Mouse (Mus musculus) spleen, postnatal 10 days (tissue): ENCODE results near the gene Hecw1.
"Not testable (repeated sequence)": the region's sequence is repeated elsewhere in the genome, so short reads cannot be mapped to it uniquely, and the experiment has no call there.

ENCODE experiments used
- DNase-seq, 2 experiments: peaks; one replicate each; pipeline ENCODE4 v3.0.0; 2021 to 2022; ENCODE audit warnings: low spot score in 2 of 2

The Hecw1 gene

DNA sequence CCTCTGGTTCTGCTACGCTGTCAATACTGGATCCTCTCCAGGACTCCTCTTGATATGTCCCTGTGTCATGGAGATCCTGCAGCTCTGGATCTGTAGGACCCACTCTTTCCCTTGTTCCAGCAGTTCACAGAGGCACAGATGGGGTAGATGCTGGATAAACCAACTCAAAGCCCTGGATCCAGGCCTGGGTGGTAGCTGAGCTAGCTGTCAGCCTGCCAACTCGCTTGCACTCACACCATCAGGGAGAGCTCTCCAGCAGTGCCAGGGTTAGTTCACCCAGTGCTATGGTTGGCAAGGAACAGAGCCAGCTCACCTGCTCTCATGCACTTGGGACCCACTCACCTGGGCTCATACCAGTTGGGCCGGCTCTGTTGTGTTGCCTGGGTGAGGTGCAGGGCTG, 157.5 kb downstream of the Hecw1 start:
- DNase-seq: no peak

GRCm38 (mm10) chr13:14327252-14327651, 195.8 kb downstream of the Hecw1 start:
- DNase-seq: no peak

GRCm38 (mm10) chr13:14306617-14307016, 216.4 kb downstream of the Hecw1 start:
- no peak for DNase-seq

GRCm38 (mm10) chr13:14304103-14304502, 218.9 kb downstream of the Hecw1 start:
- DNase-seq: no peak

- no peak for DNase-seq
These were observed 220.1 kb downstream of the Hecw1 start for GRCm38 (mm10) chr13:14302921-14303320.

- no peak for DNase-seq
These were observed 233.0 kb downstream of the Hecw1 start for GRCm38 (mm10) chr13:14290016-14290415.

GRCm38 (mm10) chr13:14271476-14271875, 251.6 kb downstream of the Hecw1 start:
- DNase-seq: no peak

DNA sequence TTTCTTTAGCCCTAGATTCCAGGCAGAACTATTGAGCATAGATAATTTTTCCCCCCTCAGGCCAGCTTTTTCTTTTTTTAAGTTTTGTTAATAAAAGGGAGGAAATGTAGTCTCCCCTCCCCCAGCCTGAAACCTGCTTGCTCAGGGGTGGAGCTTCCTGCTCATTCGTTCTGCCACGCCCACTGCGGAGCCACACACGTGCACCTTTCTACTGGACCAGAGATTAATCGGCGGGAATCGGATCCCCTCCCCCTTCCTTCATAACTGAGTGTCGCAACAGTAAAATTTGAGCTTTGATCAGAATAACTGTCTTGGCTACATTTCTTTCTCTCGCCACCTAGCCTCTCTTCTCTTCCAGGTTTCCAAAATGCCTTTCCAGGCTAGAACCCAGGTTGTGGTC, 262.1 kb downstream of the Hecw1 start:
- not testable (repeated sequence) for DNase-seq

DNA sequence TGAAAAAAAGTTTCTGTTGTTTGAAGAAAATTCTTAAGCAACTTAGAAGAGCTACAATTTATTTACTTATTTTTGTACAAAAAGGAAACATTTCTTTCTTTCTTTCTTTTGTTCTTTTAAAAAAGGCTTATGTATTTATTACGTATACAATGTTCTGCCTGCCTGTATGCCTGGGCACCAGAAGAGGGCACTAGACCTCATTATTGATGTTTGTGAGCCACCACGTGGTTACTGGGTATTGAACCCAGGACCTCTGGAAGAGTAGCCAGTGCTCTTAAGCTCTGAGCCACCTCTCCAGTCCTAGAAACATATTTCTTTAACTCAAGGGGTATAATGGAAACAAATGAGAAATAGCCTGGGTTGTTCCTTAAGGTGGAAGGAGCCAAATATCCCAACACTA, 277.1 kb downstream of the Hecw1 start:
- DNase-seq: no peak

DNA sequence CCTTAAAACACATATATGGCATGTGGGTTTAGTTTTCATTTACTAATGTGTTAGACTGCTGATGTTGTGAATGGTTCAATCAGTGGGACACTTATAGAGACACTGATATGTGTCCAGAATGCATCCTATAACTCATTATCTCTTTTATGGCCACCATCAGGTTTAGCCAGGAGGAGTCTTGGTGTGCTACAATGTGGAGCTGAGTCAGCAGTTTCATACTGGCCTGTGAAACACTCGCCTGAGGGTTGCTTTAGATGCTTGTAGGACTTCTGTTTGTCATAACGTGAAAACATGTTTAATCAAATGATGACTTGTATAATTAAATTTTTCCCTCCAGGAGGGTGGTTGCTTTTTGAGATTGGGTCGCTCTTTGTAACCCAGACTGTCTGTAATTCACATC, 343.4 kb downstream of the Hecw1 start:
- DNase-seq: no peak

DNA sequence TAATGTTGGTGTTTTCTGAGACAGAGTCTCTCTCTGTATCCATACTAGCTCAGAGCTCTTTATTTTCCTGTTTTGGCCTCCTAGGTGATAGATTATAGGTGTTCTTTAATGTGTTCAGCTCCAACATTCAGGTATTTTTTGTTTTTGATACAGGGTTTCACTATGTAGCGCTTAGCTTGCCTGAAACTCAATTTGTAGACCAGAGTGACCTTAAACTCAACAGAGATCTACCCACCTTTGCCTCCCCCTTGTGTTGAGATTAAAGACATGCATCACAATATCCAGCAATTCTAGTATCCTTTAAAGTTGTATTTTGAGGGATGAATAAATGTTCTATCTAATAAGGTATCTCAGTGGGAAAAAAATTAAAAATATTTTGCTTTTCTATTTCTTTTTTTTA, 345.0 kb downstream of the Hecw1 start:
- no peak for DNase-seq
